ENCODE assay signal across 8 mouse cellular contexts in genomic region chr13:107899600-107900229, GRCm38 (mm10).
A peak's percentile ranks its signal among the peaks of the same experiment; 100 is the strongest.
DNase-seq lines count a peak whose midpoint lies in the region; ATAC-seq lines count a peak whose summit lies in the region.

No protein-coding gene starts in this region.

- ATAC-seq in frontal cortex, adult (ENCODE audit: low TSS enrichment), result 0 out of 2 replicates have a peak, but pooled peaks have one; percentile 41
- ATAC-seq in limb, embryonic 13.5 days (ENCODE audit: low FRiP score, low read depth), result peak; percentile 73; the same call in 1 of the 2 replicates
- ATAC-seq in CD4-positive, CD25-positive, alpha-beta regulatory T cell, adult 4 months, result no peak

- DNase-seq in frontal cortex, postnatal 36 days (ENCODE audit: low spot score in 2 of 2), result no peak
- DNase-seq in NIH3T3 (ENCODE audit: low read depth), result peak; percentile 81
- DNase-seq in heart, adult 9 months (ENCODE audit: low spot score in 2 of 2), result peak; percentile 49 to 67
- DNase-seq in cerebellum, adult 9-11 months, result no peak
- no peak for DNase-seq in cerebellum, adult 11 months

- H3K9ac ChIP-seq in limb, embryonic 13.5 days, result no peak overlapping the region

- no peaks in the 10 kb centered on the region for H3K9me3 ChIP-seq in limb, embryonic 13.5 days

- H3K4me1 ChIP-seq in limb, embryonic 13.5 days, result peaks cover 24% of the 10 kb centered on the region

- no peaks in the 10 kb centered on the region for H3K36me3 ChIP-seq in limb, embryonic 13.5 days

- no peak overlapping the region for H3K4me2 ChIP-seq in limb, embryonic 13.5 days (replicated peaks)

- peak overlapping the region; percentile 44; the same call in 1 of the 2 replicates for H3K27ac ChIP-seq in limb, embryonic 13.5 days

- WGBS in limb, embryonic 13.5 days, result 32% methylated on average over 8 of the region's 8 CpGs

- no peak overlapping the region for H3K4me3 ChIP-seq in limb, embryonic 13.5 days

- no peaks in the 10 kb centered on the region for H3K27me3 ChIP-seq in limb, embryonic 13.5 days

Comparison
In these comparisons a context has a peak if more than half of its experiments do, and no peak if none do; other contexts are left out.
1. DNase-seq: peak in NIH3T3 (single experiment) and heart, adult 9 months (2 of 2); none in frontal cortex, postnatal 36 days (0 of 2), cerebellum, adult 9-11 months (single experiment) and cerebellum, adult 11 months (single experiment).